In genomic region chr13:58403243-58403642, GRCm38 (mm10) we compare ENCODE assay signal across 8 mouse cellular contexts. TPM values are rescaled to one million over a fixed set of nuclear protein-coding genes. Genes with fewer than 3 reads are reported as not detected.
DNase-seq lines count a peak whose midpoint lies in the region; ATAC-seq and TF ChIP-seq lines count a peak whose summit lies in the region.
"Not testable (repeated sequence)": the region's sequence is repeated elsewhere in the genome, so short reads cannot be mapped to it uniquely, and the experiment has no call there.

Hnrnpk (minus strand) TSS chr13:58403343.

- peak within 1 kb of the TSS; percentile 91 for H3K9ac ChIP-seq in CH12.LX (ENCODE audit: insufficient read depth, low read depth)
- peak within 1 kb of the TSS; percentile 100 for H3K9ac ChIP-seq in forebrain, embryonic 16.5 days (replicated peaks; ENCODE audit: low read depth, low read length)
- H3K9ac ChIP-seq in heart, embryonic 14.5 days (ENCODE audit: low read length), result peak within 1 kb of the TSS; percentile 100
- H3K9ac ChIP-seq in intestine, embryonic 14.5 days (ENCODE audit: low read length), result peak within 1 kb of the TSS; percentile 100
- peak within 1 kb of the TSS; percentile 100 for H3K9ac ChIP-seq in lung, embryonic 14.5 days

- peaks cover 6 to 24% of the 10 kb centered on the region in 2 experiments for H3K36me3 ChIP-seq in CH12.LX (replicated peaks in 1 of 2; ENCODE audit: control insufficient read depth in 1 of 2, insufficient read depth in 1 of 2, low read length in 1 of 2)
- not testable (repeated sequence) for H3K36me3 ChIP-seq in forebrain, embryonic 16.5 days (ENCODE audit: control insufficient read depth, insufficient read depth)
- peaks cover 20% of the 10 kb centered on the region for H3K36me3 ChIP-seq in heart, embryonic 14.5 days (ENCODE audit: control insufficient read depth, insufficient read depth, low read length)
- peaks cover 20% of the 10 kb centered on the region for H3K36me3 ChIP-seq in intestine, embryonic 14.5 days (ENCODE audit: control insufficient read depth, insufficient read depth, low read length)
- peaks cover 13% of the 10 kb centered on the region for H3K36me3 ChIP-seq in lung, embryonic 14.5 days (ENCODE audit: insufficient read depth)

- H3K79me2 ChIP-seq in CH12.LX (replicated peaks; ENCODE audit: control insufficient read depth, extremely low read depth, insufficient read depth, poor library complexity, severe bottlenecking), result peaks cover 35% of the 10 kb centered on the region

- dilution Hi-C loops in CH12.LX (cut with MboI; ENCODE audit: extremely low pct_ligation_motif_present, extremely low pct_unique_long_range_greater_than_20kb, low sequenced_read_pairs), result not testable (repeated sequence)

- H3K4me2 ChIP-seq in CH12.LX (ENCODE audit: insufficient read depth, low read depth, poor library complexity, severe bottlenecking), result peak within 1 kb of the TSS; percentile 44
- H3K4me2 ChIP-seq in forebrain, embryonic 16.5 days (ENCODE audit: low read length), result peak within 1 kb of the TSS; percentile 50
- peak within 1 kb of the TSS; percentile 59 for H3K4me2 ChIP-seq in heart, embryonic 14.5 days (ENCODE audit: low read length)
- H3K4me2 ChIP-seq in intestine, embryonic 14.5 days (ENCODE audit: low read length), result peak within 1 kb of the TSS; percentile 49
- H3K4me2 ChIP-seq in lung, embryonic 14.5 days, result peak within 1 kb of the TSS; percentile 56

- peak within 1 kb of the TSS; percentile 87 to 96 (median 89) for H3K4me3 ChIP-seq in CH12.LX (replicated peaks in 1 of 3; ENCODE audit: low read depth in 2 of 3, low read length in 2 of 3, poor library complexity in 1 of 3)
- peak within 1 kb of the TSS; percentile 95 for H3K4me3 ChIP-seq in brown adipose tissue, adult 24 weeks (ENCODE audit: insufficient read depth, low read depth, low read length)
- H3K4me3 ChIP-seq in forebrain, embryonic 16.5 days (replicated peaks; ENCODE audit: low read length), result peak within 1 kb of the TSS; percentile 65
- H3K4me3 ChIP-seq in heart, embryonic 14.5 days (ENCODE audit: control insufficient read depth in 1 of 2, insufficient read depth in 1 of 2, low read depth in 1 of 2, low read length in 2 of 2), result peak within 1 kb of the TSS; percentile 88 to 99
- peak within 1 kb of the TSS; percentile 100 for H3K4me3 ChIP-seq in intestine, embryonic 14.5 days (ENCODE audit: low read depth, low read length)
- peak within 1 kb of the TSS; percentile 97 for H3K4me3 ChIP-seq in lung, embryonic 14.5 days (ENCODE audit: low read depth, low read length)

- H3K9me3 ChIP-seq in CH12.LX (replicated peaks; ENCODE audit: low read length); forebrain, embryonic 16.5 days (ENCODE audit: control insufficient read depth, low read length); heart, embryonic 14.5 days (ENCODE audit: control insufficient read depth, low read length); intestine, embryonic 14.5 days (ENCODE audit: control insufficient read depth, low read length); lung, embryonic 14.5 days (ENCODE audit: low read depth, low read length): not testable (repeated sequence)

- WGBS in forebrain, embryonic 16.5 days, result 8% methylated on average over 17 of the region's 17 CpGs
- WGBS in heart, embryonic 14.5 days, result 6% methylated on average over 16 of the region's 17 CpGs
- 6% methylated on average over 17 of the region's 17 CpGs for WGBS in intestine, embryonic 14.5 days
- WGBS in lung, embryonic 14.5 days, result 6% methylated on average over 17 of the region's 17 CpGs

- not testable (repeated sequence) for TF ChIP-seq CTCF in CH12.LX (conservative IDR thresholded peaks at IDR 0.05 in 1 of 2, IDR thresholded peaks at IDR 0.05 in 1 of 2; ENCODE audit: low read depth in 2 of 2, low read length in 2 of 2); lung, embryonic 14.5 days (IDR thresholded peaks at IDR 0.05; ENCODE audit: low read depth)

- H3K27me3 ChIP-seq in CH12.LX (replicated peaks); forebrain, embryonic 16.5 days (replicated peaks; ENCODE audit: control insufficient read depth, insufficient read depth, low read length); heart, embryonic 14.5 days (ENCODE audit: control insufficient read depth, insufficient read depth, low read length); intestine, embryonic 14.5 days (replicated peaks; ENCODE audit: control insufficient read depth, insufficient read depth, low read length); lung, embryonic 14.5 days (ENCODE audit: insufficient read depth, low read length): not testable (repeated sequence)

- H3K4me1 ChIP-seq in CH12.LX (ENCODE audit: control insufficient read depth in 1 of 2, insufficient read depth in 2 of 2), result peaks cover 0 to 15% of the 10 kb centered on the region in 2 experiments; a peak in 2 of 4 replicates
- H3K4me1 ChIP-seq in brown adipose tissue, adult 24 weeks (ENCODE audit: control insufficient read depth, insufficient read depth, insufficient read length, low read length); forebrain, embryonic 16.5 days (replicated peaks; ENCODE audit: control insufficient read depth, insufficient read depth, low read length); heart, embryonic 14.5 days (ENCODE audit: control insufficient read depth in 2 of 2, insufficient read depth in 2 of 2, low read length in 2 of 2); intestine, embryonic 14.5 days (replicated peaks; ENCODE audit: control insufficient read depth, insufficient read depth, low read length); lung, embryonic 14.5 days (ENCODE audit: insufficient read depth): not testable (repeated sequence)

- TF ChIP-seq EP300 in CH12.LX (IDR thresholded peaks at IDR 0.05; ENCODE audit: low read length), result not testable (repeated sequence)

- peak within 1 kb of the TSS; percentile 88 for H3K27ac ChIP-seq in CH12.LX (ENCODE audit: insufficient read depth, low read depth)
- H3K27ac ChIP-seq in brown adipose tissue, adult 24 weeks (replicated peaks; ENCODE audit: low read depth, low read length), result peak within 1 kb of the TSS; percentile 96
- peak within 1 kb of the TSS; percentile 99 for H3K27ac ChIP-seq in forebrain, embryonic 16.5 days (ENCODE audit: low read length)
- H3K27ac ChIP-seq in heart, embryonic 14.5 days (replicated peaks in 1 of 2; ENCODE audit: control insufficient read depth in 1 of 2, insufficient read depth in 1 of 2, low read depth in 2 of 2, low read length in 2 of 2), result peak within 1 kb of the TSS; percentile 98 to 99
- H3K27ac ChIP-seq in intestine, embryonic 14.5 days (ENCODE audit: low read depth), result peak within 1 kb of the TSS; percentile 99
- H3K27ac ChIP-seq in lung, embryonic 14.5 days (ENCODE audit: low read depth), result peak within 1 kb of the TSS; percentile 99

- not testable (repeated sequence) for DNase-seq in CH12.LX (ENCODE audit: extremely low read depth); intestine, embryonic 14.5 days (ENCODE audit: low spot score); left cerebral cortex, postnatal 10 days (ENCODE audit: extremely low spot score in 1 of 2, low spot score in 2 of 2)
- peak; percentile 23 for DNase-seq in lung, embryonic 14.5 days
- DNase-seq in neural tube, embryonic 10.5 days (ENCODE audit: extremely low spot score, low spot score), result peak; percentile 18

- TF ChIP-seq POLR2A in CH12.LX (IDR thresholded peaks at IDR 0.05; ENCODE audit: low read depth, low read length), result not testable (repeated sequence)

- TF ChIP-seq RAD21 in CH12.LX (IDR thresholded peaks at IDR 0.05; ENCODE audit: low read depth, low read length), result not testable (repeated sequence)

- intact Hi-C loops in left cerebral cortex, postnatal 10 days (cut with DNase I), result loop anchor here (5.0 kb wide), 2 partner anchors 139 to 184 kb away; no protein-coding TSS in a partner anchor

- ATAC-seq in forebrain, embryonic 16.5 days; heart, embryonic 14.5 days (ENCODE audit: insufficient number of reproducible peaks, insufficient read depth, low FRiP score, low read depth); intestine, embryonic 14.5 days (replicated peaks; ENCODE audit: low FRiP score, low TSS enrichment, low read depth); lung, embryonic 14.5 days (ENCODE audit: insufficient read depth): not testable (repeated sequence)

- in situ Hi-C loops in CH12.LX (cut with MboI; ENCODE audit: low pct_ligation_motif_present, low pct_unique_long_range_greater_than_20kb, low sequenced_read_pairs), result not testable (repeated sequence)

RNA-seq across cellular contexts. Expression of gene Hnrnpk, which starts in this region (rescaled TPM):
- total RNA-seq in CH12.LX (2012; rRNA removed), result 411 and 510 TPM in 2 replicates
- 1,174 and 1,271 TPM in 2 replicates for total RNA-seq in CH12.LX (2014; rRNA removed)
- 1,522 and 1,549 TPM in 2 replicates for polyA plus RNA-seq in CH12.LX (2012; ENCODE audit: insufficient read length, low read depth)
- polyA plus RNA-seq in brown adipose tissue, adult 24 weeks (2012; ENCODE audit: insufficient read depth, insufficient read length, missing spikeins), result 379 and 394 TPM in 2 replicates
- polyA plus RNA-seq in forebrain, embryonic 16.5 days (2015; fragmentation: Nextera tagmentation; extraction: Ambion mirVana), result 1,925 and 2,161 TPM in 2 replicates
- 919 and 965 TPM in 2 replicates for polyA plus RNA-seq in heart, embryonic 14.5 days (2014; fragmentation: Nextera tagmentation; extraction: Ambion mirVana)
- 1,414 and 1,590 TPM in 2 replicates for polyA plus RNA-seq in intestine, embryonic 14.5 days (2014; fragmentation: Nextera tagmentation; extraction: Ambion mirVana)
- total RNA-seq in left cerebral cortex, postnatal 10 days (2021), result 100 to 1,000 TPM; 729 to 758 TPM
- 1,795 and 1,797 TPM in 2 replicates for polyA plus RNA-seq in lung, embryonic 14.5 days (2014; fragmentation: Nextera tagmentation; extraction: Ambion mirVana)
